Mouse (Mus musculus) liver, embryonic 14.5 days (tissue): ENCODE results near the gene Olfr1511. TPM values are rescaled to one million over a fixed set of nuclear protein-coding genes. Genes with fewer than 3 reads are reported as not detected.
"Not testable (repeated sequence)": the region's sequence is repeated elsewhere in the genome, so short reads cannot be mapped to it uniquely, and the experiment has no call there.

ENCODE experiments used
- ATAC-seq: fragments of 200-750 bp; cut with Nextera tagmentation; 2 replicates; pipeline ENCODE4 v1.8.0; 2017; ENCODE audit warnings: moderate number of reproducible peaks, mild to moderate bottlenecking, moderate library complexity; ENCODE audit not compliant: insufficient read depth
- DNase-seq, 3 experiments: peaks; one replicate each; pipeline ENCODE4 v3.0.0-alpha.2; 2012 to 2013; ENCODE audit warnings: low read depth in 3 of 3, low spot score in 3 of 3
- H3K27ac ChIP-seq: fragments of 300-500 bp; sonication (generic); 2 replicates; pipeline ENCODE4 v1.5.1; 2014; ENCODE audit warnings: moderate library complexity, mild to moderate bottlenecking, control low read depth, inconsistent platforms
- H3K27me3 ChIP-seq: fragments of 300-500 bp; sonication (generic); 2 replicates; pipeline ENCODE4 v1.6.1; 2014; ENCODE audit warnings: mild to moderate bottlenecking, low read length, moderate library complexity; ENCODE audit not compliant: control insufficient read depth, insufficient read depth
- H3K36me3 ChIP-seq: fragments of 300-500 bp; sonication (generic); replicated peaks from 2 replicates; pipeline ENCODE4 v1.6.1; 2014; ENCODE audit warnings: low read depth; ENCODE audit not compliant: control insufficient read depth, insufficient read depth
- H3K4me1 ChIP-seq, 2 experiments: fragments of 200-500 bp in 1 of 2; fragments of 300-500 bp in 1 of 2; sonication (generic) in 1 of 2; replicated peaks; 2 replicates each; pipeline ENCODE4 v1.6.1; 2012 to 2014; ENCODE audit warnings: antibody characterized with exemption in 1 of 2, inconsistent platforms in 1 of 2, low read length in 1 of 2; ENCODE audit not compliant: control insufficient read depth in 2 of 2, insufficient read depth in 2 of 2
- H3K4me2 ChIP-seq: fragments of 300-500 bp; sonication (generic); 2 replicates; pipeline ENCODE4 v1.6.1; 2014; ENCODE audit warnings: low read depth, mild to moderate bottlenecking, control low read depth, moderate library complexity
- H3K4me3 ChIP-seq, 2 experiments: fragments of 200-500 bp in 1 of 2; fragments of 300-500 bp in 1 of 2; sonication (generic) in 1 of 2; 2 replicates each; pipeline ENCODE4 v1.5.1; 2012 to 2014; ENCODE audit warnings: low read depth in 2 of 2, low read length in 2 of 2, mild to moderate bottlenecking in 2 of 2, control low read depth in 1 of 2, inconsistent platforms in 1 of 2, moderate library complexity in 1 of 2; ENCODE audit not compliant: insufficient read depth in 1 of 2
- H3K9ac ChIP-seq: fragments of 300-500 bp; sonication (generic); replicated peaks from 2 replicates; pipeline ENCODE4 v1.6.1; 2014; ENCODE audit warnings: mild to moderate bottlenecking, control low read depth, moderate library complexity
- H3K9me3 ChIP-seq: fragments of 300-500 bp; sonication (generic); 2 replicates; pipeline ENCODE4 v1.6.1; 2016; ENCODE audit warnings: low read length, mixed read lengths; ENCODE audit not compliant: control insufficient read depth
- CTCF ChIP-seq: IDR thresholded peaks from 2 replicates; pipeline ENCODE4 v1.5.1; 2016; ENCODE audit warnings: antibody characterized with exemption, low read depth, control low read depth
- EP300 ChIP-seq: IDR thresholded peaks from 2 replicates; pipeline ENCODE4 v1.6.1; 2016; ENCODE audit warnings: antibody characterized with exemption, low read depth
- WGBS: fragments of 180-500 bp; shearing (Covaris S2); extraction: QIAGEN DNeasy Blood & Tissue Kit; methylation state at CpG from one replicate; pipeline ENCODE4 v1.1.7; 2014; ENCODE audit not compliant: insufficient replicate concordance; 5-methylcytosine and 5-hydroxymethylcytosine counted together
- polyA plus RNA-seq, 2 experiments: library from polyadenylated mRNA; depleted of rRNA in 1 of 2; stranded (reverse) in 1 of 2; unstranded in 1 of 2; fragments of >200 nt; fragmentation: Nextera tagmentation in 1 of 2; extraction: Ambion mirVana in 1 of 2; gene quantifications; 2 replicates each; pipeline versions ENCODE4 v1.2.1 to v1.2.3; 2012 to 2014

Gene Olfr1511
- not detected in 2 replicates for polyA plus RNA-seq (2012; rRNA removed)
- not detected in 2 replicates for polyA plus RNA-seq (2014; fragmentation: Nextera tagmentation; extraction: Ambion mirVana)

GRCm38 (mm10) chr14:52397279-52397678, at the start of gene Olfr1511:
Gene Olfr1511 (minus strand): TSS chr14:52397379.
- WGBS, result 60% methylated on average over 4 of the region's 4 CpGs
- no peak for ATAC-seq
- no peak within 1 kb of the TSS for H3K4me3 ChIP-seq
- no peaks in the 10 kb centered on the region for H3K27me3 ChIP-seq
- H3K27ac ChIP-seq, result no peak within 1 kb of the TSS
- no peaks in the 10 kb centered on the region for H3K4me1 ChIP-seq
- H3K36me3 ChIP-seq, result no peaks in the 10 kb centered on the region
- H3K4me2 ChIP-seq, result no peak within 1 kb of the TSS
- DNase-seq, result no peak
- no peak within 1 kb of the TSS for H3K9ac ChIP-seq
- TF ChIP-seq EP300 (no peak), CTCF (no peak)
- no peaks in the 10 kb centered on the region for H3K9me3 ChIP-seq

- DNase-seq (no peak), ATAC-seq (no peak)
These were observed 45.5 kb upstream of the Olfr1511 start, which contains the start of gene Olfr1509 for GRCm38 (mm10) chr14:52442690-52443089. Gene Olfr1509 (plus strand): TSS chr14:52442990.

GRCm38 (mm10) chr14:52427686-52428085, 30.5 kb upstream of the Olfr1511 start:
- H3K36me3 ChIP-seq, result no peaks in the 10 kb centered on the region
- H3K4me3 ChIP-seq, result no peak overlapping the region
- ATAC-seq (no peak), DNase-seq (no peak)
- no peak for TF ChIP-seq EP300
- TF ChIP-seq CTCF, result no peak
- H3K27ac ChIP-seq, result no peak overlapping the region
- H3K9ac ChIP-seq, result no peak overlapping the region
- no peaks in the 10 kb centered on the region for H3K9me3 ChIP-seq
- no peaks in the 10 kb centered on the region for H3K4me1 ChIP-seq
- H3K4me2 ChIP-seq, result no peak overlapping the region
- WGBS, result 66% methylated on average over 1 of the region's 1 CpGs
- H3K27me3 ChIP-seq, result no peaks in the 10 kb centered on the region

More at GRCm38 (mm10) chr14:52442690-52443089, 45.5 kb upstream of the Olfr1511 start, which contains the start of gene Olfr1509:
- Histone ChIP-seq H3K4me3 (no peak within 1 kb of the TSS), H3K27me3 (no peaks in the 10 kb centered on the region), H3K4me1 (no peaks in the 10 kb centered on the region), H3K4me2 (no peak within 1 kb of the TSS), H3K9me3 (no peaks in the 10 kb centered on the region), H3K27ac (no peak within 1 kb of the TSS), H3K9ac (no peak within 1 kb of the TSS), H3K36me3 (no peaks in the 10 kb centered on the region)
- TF ChIP-seq CTCF (no peak), EP300 (no peak)

GRCm38 (mm10) chr14:52414273-52414672, 17.1 kb upstream of the Olfr1511 start, which contains the start of gene Olfr1510:
Gene Olfr1510 (minus strand): TSS chr14:52414373.
- no peak for DNase-seq
- Histone ChIP-seq H3K4me2 (no peak within 1 kb of the TSS), H3K9me3 (no peaks in the 10 kb centered on the region), H3K9ac (no peak within 1 kb of the TSS), H3K4me3 (no peak within 1 kb of the TSS), H3K27ac (no peak within 1 kb of the TSS), H3K4me1 (no peaks in the 10 kb centered on the region), H3K36me3 (no peaks in the 10 kb centered on the region), H3K27me3 (no peaks in the 10 kb centered on the region)
- WGBS, result 66% methylated on average over 3 of the region's 3 CpGs
- ATAC-seq, result no peak
- TF ChIP-seq CTCF (no peak), EP300 (no peak)

- not testable (repeated sequence) for H3K27me3 ChIP-seq, H3K4me3 ChIP-seq, H3K36me3 ChIP-seq, H3K27ac ChIP-seq, H3K4me1 ChIP-seq, H3K4me2 ChIP-seq, ATAC-seq, H3K9me3 ChIP-seq, H3K9ac ChIP-seq, DNase-seq
- WGBS, result 53% methylated on average over 7 of the region's 10 CpGs
These were observed 13.2 kb upstream of the Olfr1511 start for GRCm38 (mm10) chr14:52410142-52410919.

DNA sequence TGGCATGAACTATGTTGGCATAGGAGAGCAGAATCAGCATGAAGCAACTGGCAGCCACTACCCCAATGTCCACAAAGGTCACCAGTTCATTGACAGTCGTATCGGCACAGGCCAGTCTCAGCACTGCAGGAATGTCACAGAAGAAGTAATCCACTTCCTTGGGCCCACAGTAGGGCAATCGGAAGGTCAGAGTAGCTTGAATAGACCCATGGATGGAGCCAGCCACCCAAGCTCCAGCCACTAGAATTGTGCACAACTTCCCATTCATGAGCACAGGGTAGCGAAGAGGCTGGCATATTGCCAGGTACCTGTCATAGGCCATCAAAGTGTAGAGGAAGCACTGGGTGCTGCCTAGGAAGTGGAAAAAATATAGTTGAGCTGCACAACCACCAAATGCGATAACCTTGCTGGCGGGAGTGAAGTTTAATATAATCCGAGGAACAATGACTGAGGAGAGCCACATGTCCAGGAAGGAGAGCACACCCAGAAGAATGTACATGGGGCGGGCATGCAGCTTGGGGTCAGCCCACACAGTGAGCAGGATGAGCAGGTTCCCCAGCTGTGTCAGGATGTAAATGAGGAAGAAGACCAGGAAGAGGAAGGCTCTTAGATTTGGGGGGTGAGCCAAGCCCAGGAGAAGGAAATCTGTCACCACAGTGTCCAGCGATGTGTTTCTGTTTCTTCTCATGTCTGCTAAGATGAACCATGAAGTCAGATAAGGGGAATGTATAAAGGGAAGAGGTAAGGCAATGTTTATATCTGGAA, 6.9 kb downstream of the Olfr1511 start:
- not testable (repeated sequence) for DNase-seq, H3K27ac ChIP-seq
- 61% methylated on average over 9 of the region's 9 CpGs for WGBS

More for the DNA sequence above, 6.9 kb downstream of the Olfr1511 start:
- H3K9me3 ChIP-seq, H3K4me3 ChIP-seq, H3K27me3 ChIP-seq, H3K4me1 ChIP-seq, H3K4me2 ChIP-seq, H3K36me3 ChIP-seq, H3K9ac ChIP-seq, ATAC-seq: not testable (repeated sequence)
